Mouse (Mus musculus) C2C12 (cell line): ENCODE measurements at regions not wholly inside any gene's neighbourhood (a gene's known extent, or its start where the extent isn't known, plus 50 kb on each side); places are given as distances from the start of the nearest gene placed in this dataset.

Experiments used
- CEBPB ChIP-seq: IDR thresholded peaks from one replicate; pipeline ENCODE4 v1.6.1; 2011; ENCODE audit warnings: low read depth, mild to moderate bottlenecking, control low read depth, moderate library complexity
- CTCF ChIP-seq: IDR thresholded peaks from one replicate; pipeline ENCODE4 v1.5.1; 2011; ENCODE audit not compliant: control insufficient read depth, insufficient read depth, insufficient read length
- FOSL1 ChIP-seq: IDR thresholded peaks from one replicate; pipeline ENCODE4 v1.8.0; 2011; ENCODE audit warnings: mild to moderate bottlenecking, low read length; ENCODE audit not compliant: poor library complexity, insufficient read depth, severe bottlenecking
- MAX ChIP-seq: IDR thresholded peaks from one replicate; pipeline ENCODE4 v1.6.1; 2011; ENCODE audit warnings: mild to moderate bottlenecking, control low read depth
- MYOD1 ChIP-seq: IDR thresholded peaks from one replicate; pipeline ENCODE4 v1.6.1; 2011; ENCODE audit warnings: low read depth; ENCODE audit not compliant: control insufficient read depth, insufficient read length
- MYOG ChIP-seq: IDR thresholded peaks from one replicate; pipeline ENCODE4 v1.6.1; 2011; ENCODE audit not compliant: control insufficient read depth, insufficient read length; ENCODE audit errors: extremely low read depth
- USF1 ChIP-seq: IDR thresholded peaks from one replicate; pipeline ENCODE4 v1.6.1; 2011; ENCODE audit warnings: low read depth, mild to moderate bottlenecking, control low read depth, moderate library complexity

- TF ChIP-seq CTCF (no peak), USF1 (no peak), MYOD1 (no peak), CEBPB (no peak), MAX (no peak), MYOG (no peak), FOSL1 (no peak)
Observed at GRCm38 (mm10) chr14:120136736-120137135, 94.5 kb upstream of the Oxgr1 start.
